Mouse (Mus musculus): ENCODE data around the gene Abce1.
A peak's percentile ranks its signal among the peaks of the same experiment; 100 is the strongest.

Gene Abce1

DNA sequence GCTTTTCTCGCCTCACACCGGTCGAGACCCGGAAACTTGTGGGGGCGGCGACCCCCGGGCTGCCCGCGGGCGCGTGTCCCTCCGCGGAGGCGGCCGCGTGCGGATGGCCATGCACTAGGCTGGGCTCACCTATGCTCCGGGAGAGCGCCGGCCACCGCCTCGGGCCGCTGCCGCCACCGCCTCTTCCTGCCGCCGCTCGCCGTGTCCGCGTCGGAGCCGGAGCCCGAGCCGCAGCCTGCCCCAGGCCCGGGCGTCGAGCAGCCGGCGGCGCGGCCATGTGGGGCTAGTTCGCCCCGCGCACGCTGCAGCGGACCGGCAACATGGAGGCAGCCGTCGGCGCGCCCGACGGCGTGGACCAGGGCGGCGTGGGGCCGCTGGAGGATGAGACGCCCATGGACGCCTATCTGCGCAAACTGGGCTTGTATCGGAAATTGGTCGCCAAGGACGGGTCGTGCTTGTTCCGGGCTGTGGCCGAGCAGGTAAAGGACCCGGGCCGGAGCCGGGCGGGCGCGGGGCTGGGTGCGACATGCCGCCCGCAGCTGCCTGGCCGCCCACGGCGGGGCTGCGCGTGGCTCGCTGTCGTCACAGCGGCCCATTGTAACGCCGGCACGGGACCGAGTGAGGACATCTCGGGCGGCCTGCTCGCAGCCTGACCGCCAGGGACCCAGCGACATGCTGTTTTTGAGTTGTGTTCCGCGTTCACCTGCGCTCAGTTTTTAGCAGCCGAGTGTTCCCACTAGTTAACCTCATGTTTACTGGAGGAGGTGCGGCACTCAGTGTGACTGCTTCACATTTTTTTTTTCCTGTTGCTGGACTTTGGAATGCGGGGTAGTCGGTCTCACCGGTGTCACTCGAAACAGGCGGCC lies 71.7 kb downstream of the Abce1 start, which contains the start of gene Otud4:
Otud4 (plus strand) TSS at position 33 of the 866 bp plus-strand sequence.
- peak; percentile 71 for DNase-seq

DNA sequence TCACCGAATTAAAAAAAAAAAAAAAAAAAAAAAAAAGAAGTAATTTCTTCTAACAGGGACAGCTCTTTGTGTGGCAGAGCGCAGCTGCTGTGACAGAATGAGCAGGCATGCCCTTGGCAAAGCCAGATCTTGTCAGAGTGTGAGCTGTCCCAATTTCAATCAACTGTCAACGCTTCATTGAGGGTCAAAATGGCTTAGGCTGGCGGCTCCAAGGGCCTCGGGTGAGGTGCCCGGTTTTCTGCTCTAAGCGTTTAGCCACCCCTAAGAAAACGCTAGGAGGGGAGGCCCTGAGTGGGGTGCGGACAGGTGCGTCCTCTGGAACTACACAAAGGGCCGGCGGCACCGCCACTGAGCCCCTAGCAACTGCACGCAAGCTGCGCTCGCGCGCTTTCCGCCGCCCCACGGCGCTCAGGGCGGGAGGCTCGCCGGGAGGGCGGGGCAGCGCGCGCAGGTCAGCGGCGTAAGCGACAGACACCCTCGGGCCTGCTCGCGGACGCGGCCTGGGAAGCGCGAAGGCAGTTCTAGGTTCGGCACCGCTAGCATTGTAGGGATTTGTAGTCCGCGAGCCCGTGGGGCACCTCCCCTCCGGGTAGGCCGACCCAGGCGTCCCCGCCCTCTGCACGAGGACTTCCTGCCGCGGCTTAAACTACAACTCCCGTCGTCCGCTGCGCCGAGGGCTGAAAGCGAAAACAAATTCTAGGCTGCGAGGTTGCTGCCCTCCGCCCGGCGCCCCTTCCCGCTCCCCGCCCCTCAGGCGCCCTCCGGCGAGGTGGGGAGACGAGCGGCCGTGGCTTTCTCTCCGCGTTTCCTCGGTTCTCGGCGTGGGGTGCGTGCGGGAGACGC lies 72.6 kb downstream of the Abce1 start:
- DNase-seq = peak; percentile 99

DNA sequence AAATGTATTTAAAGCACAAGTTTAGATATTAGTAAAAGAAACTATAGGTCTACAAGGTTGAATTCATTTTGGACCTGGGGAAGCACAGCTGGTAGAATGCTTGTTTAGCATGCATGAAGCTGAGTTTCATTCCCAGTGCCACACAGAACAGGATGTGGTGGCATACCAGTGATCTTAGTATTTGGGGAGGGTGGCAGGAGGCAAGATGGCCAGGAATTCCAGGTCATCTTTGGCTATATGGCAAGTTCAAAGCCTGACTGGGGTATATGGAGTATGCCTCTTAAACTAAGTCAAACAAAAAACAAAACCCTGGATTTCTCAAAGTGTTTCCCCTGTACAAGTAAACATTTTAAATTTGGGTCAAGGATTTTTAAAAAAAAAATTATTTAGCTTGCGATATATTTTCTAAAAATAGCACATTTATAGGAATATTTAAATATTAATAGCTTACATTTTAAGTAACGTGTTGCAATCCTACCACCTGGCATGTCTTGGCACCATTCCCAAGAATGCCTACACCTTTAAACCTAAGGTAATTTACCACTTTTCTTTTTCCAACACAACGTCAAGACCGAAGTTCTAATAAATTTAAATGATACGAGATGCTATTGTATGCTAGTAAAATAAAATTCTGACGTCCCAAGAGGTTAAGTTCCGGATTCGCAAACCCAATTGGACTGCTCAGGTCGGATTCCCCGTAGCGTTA lies 73.4 kb downstream of the Abce1 start:
- no peak for DNase-seq

- DNase-seq = no peak
Measured at GRCm38 (mm10) chr8:79637237-79637636, 74.3 kb downstream of the Abce1 start.

- no peak for DNase-seq
Measured at GRCm38 (mm10) chr8:79636151-79636550, 75.4 kb downstream of the Abce1 start.

GRCm38 (mm10) chr8:79635491-79635890 lies 76.0 kb downstream of the Abce1 start:
- no peak for DNase-seq
